8 mouse cellular contexts compared by ENCODE assay signal in genomic region chr16:36041625-36042020, GRCm38 (mm10). TPM values are rescaled to one million over a fixed set of nuclear protein-coding genes. Genes with fewer than 3 reads are reported as not detected.
DNase-seq lines count a peak whose midpoint lies in the region; ATAC-seq and TF ChIP-seq lines count a peak whose summit lies in the region.

No protein-coding gene starts in this region.

- TF ChIP-seq CTCF in layer of hippocampus, adult 2 months (conservative IDR thresholded peaks at IDR 0.05): no peak

- no peaks in the 10 kb centered on the region for H3K27me3 ChIP-seq in embryonic facial prominence, embryonic 10.5 days (replicated peaks; ENCODE audit: low read depth, poor library complexity, severe bottlenecking)
- no peaks in the 10 kb centered on the region for H3K27me3 ChIP-seq in hindbrain, embryonic 15.5 days
- H3K27me3 ChIP-seq in midbrain, embryonic 15.5 days (replicated peaks): no peaks in the 10 kb centered on the region

- peak overlapping the region; percentile 85 for H3K27ac ChIP-seq in layer of hippocampus, adult 2 months
- peak overlapping the region; percentile 88 for H3K27ac ChIP-seq in embryonic facial prominence, embryonic 10.5 days (replicated peaks)
- H3K27ac ChIP-seq in hindbrain, embryonic 15.5 days (replicated peaks): peak overlapping the region; percentile 79
- H3K27ac ChIP-seq in midbrain, embryonic 15.5 days: peak overlapping the region; percentile 76

- ATAC-seq in hindbrain, embryonic 15.5 days (ENCODE audit: low FRiP score, low read depth): no peak
- ATAC-seq in midbrain, embryonic 15.5 days (replicated peaks): no peak; the same call in 1 of the 2 replicates

- peak overlapping the region; percentile 77 for H3K4me2 ChIP-seq in hindbrain, embryonic 15.5 days
- H3K4me2 ChIP-seq in midbrain, embryonic 15.5 days: peak overlapping the region; percentile 65

- 34% methylated on average over 11 of the region's 11 CpGs for WGBS in embryonic facial prominence, embryonic 10.5 days
- 30% methylated on average over 11 of the region's 11 CpGs for WGBS in hindbrain, embryonic 15.5 days
- 30% methylated on average over 11 of the region's 11 CpGs for WGBS in midbrain, embryonic 15.5 days

- H3K4me3 ChIP-seq in layer of hippocampus, adult 2 months: peak overlapping the region; percentile 87
- peak overlapping the region; percentile 76 for H3K4me3 ChIP-seq in embryonic facial prominence, embryonic 10.5 days
- H3K4me3 ChIP-seq in hindbrain, embryonic 15.5 days: peak overlapping the region; percentile 61
- peak overlapping the region; percentile 66 for H3K4me3 ChIP-seq in midbrain, embryonic 15.5 days

- DNase-seq in layer of hippocampus, adult 2 months (ENCODE audit: low spot score in 2 of 2): no peak
- no peak for DNase-seq in layer of hippocampus, adult 9-11 months
- DNase-seq in embryonic facial prominence, embryonic 10.5 days (ENCODE audit: low spot score): no peak
- no peak for DNase-seq in layer of hippocampus, postnatal 10 days (ENCODE audit: low spot score in 2 of 2)
- DNase-seq in layer of hippocampus, adult 18-20 months (ENCODE audit: low spot score in 2 of 2): no peak
- no peak for DNase-seq in left cerebral cortex, adult 18-20 months (ENCODE audit: low spot score in 2 of 2)

- H3K4me1 ChIP-seq in embryonic facial prominence, embryonic 10.5 days: peaks cover 21% of the 10 kb centered on the region
- peaks cover 19% of the 10 kb centered on the region for H3K4me1 ChIP-seq in hindbrain, embryonic 15.5 days (replicated peaks)
- peaks cover 24% of the 10 kb centered on the region for H3K4me1 ChIP-seq in midbrain, embryonic 15.5 days

- no peaks in the 10 kb centered on the region for H3K9me3 ChIP-seq in embryonic facial prominence, embryonic 10.5 days
- H3K9me3 ChIP-seq in hindbrain, embryonic 15.5 days: no peaks in the 10 kb centered on the region
- H3K9me3 ChIP-seq in midbrain, embryonic 15.5 days: no peaks in the 10 kb centered on the region

- H3K36me3 ChIP-seq in embryonic facial prominence, embryonic 10.5 days (replicated peaks): peaks cover 50% of the 10 kb centered on the region
- peaks cover 19% of the 10 kb centered on the region for H3K36me3 ChIP-seq in hindbrain, embryonic 15.5 days
- H3K36me3 ChIP-seq in midbrain, embryonic 15.5 days (replicated peaks): peaks cover 15% of the 10 kb centered on the region; the same call in 1 of the 2 replicates

- H3K9ac ChIP-seq in hindbrain, embryonic 15.5 days: peak overlapping the region; percentile 64
- peak overlapping the region; percentile 62 for H3K9ac ChIP-seq in midbrain, embryonic 15.5 days

RNA-seq across cellular contexts. Expression of gene Wdr5b, which starts 0.6 kb away (rescaled TPM):
- total RNA-seq in layer of hippocampus, adult 2 months (2021): 1 to 10 TPM; 5.5 to 5.8 TPM
- polyA plus RNA-seq in embryonic facial prominence, embryonic 10.5 days (2016; fragmentation: Nextera tagmentation; extraction: Ambion mirVana): 7.8 and 8.7 TPM in 2 replicates
- polyA plus RNA-seq in hindbrain, embryonic 15.5 days (2015; fragmentation: Nextera tagmentation; extraction: Ambion mirVana): 12.3 and 12.4 TPM in 2 replicates
- polyA plus RNA-seq in midbrain, embryonic 15.5 days (2015; fragmentation: Nextera tagmentation; extraction: Ambion mirVana): 13.0 and 13.2 TPM in 2 replicates
- 1 to 10 TPM; 4.5 to 5.8 TPM for total RNA-seq in layer of hippocampus, postnatal 10 days (2021)
- total RNA-seq in layer of hippocampus, adult 18-20 months (2021): 1 to 10 TPM; 4.3 to 4.6 TPM
- 1 to 10 TPM; 3.4 to 4.8 TPM for total RNA-seq in left cerebral cortex, adult 18-20 months (2021)

RNA-seq across cellular contexts. Expression of gene Fam162a, which starts 29.8 kb away (rescaled TPM):
- 10 to 100 TPM; 74.2 to 83.6 TPM for total RNA-seq in layer of hippocampus, adult 2 months (2021)
- 351 and 357 TPM in 2 replicates for polyA plus RNA-seq in embryonic facial prominence, embryonic 10.5 days (2016; fragmentation: Nextera tagmentation; extraction: Ambion mirVana)
- polyA plus RNA-seq in hindbrain, embryonic 15.5 days (2015; fragmentation: Nextera tagmentation; extraction: Ambion mirVana): 138 and 151 TPM in 2 replicates
- 128 and 129 TPM in 2 replicates for polyA plus RNA-seq in midbrain, embryonic 15.5 days (2015; fragmentation: Nextera tagmentation; extraction: Ambion mirVana)
- total RNA-seq in layer of hippocampus, postnatal 10 days (2021): 10 to 100 TPM; 95.2 to 95.4 TPM
- 10 to 100 TPM; 72.2 to 83.8 TPM for total RNA-seq in layer of hippocampus, adult 18-20 months (2021)
- total RNA-seq in left cerebral cortex, adult 18-20 months (2021): 10 to 100 TPM; 59.5 to 62.8 TPM

RNA-seq across cellular contexts. Expression of gene Ccdc58, which starts 29.9 kb away (rescaled TPM):
- 10 to 100 TPM; 22.1 to 22.5 TPM for total RNA-seq in layer of hippocampus, adult 2 months (2021)
- polyA plus RNA-seq in embryonic facial prominence, embryonic 10.5 days (2016; fragmentation: Nextera tagmentation; extraction: Ambion mirVana): 92.9 and 106 TPM in 2 replicates
- 27.6 and 28.8 TPM in 2 replicates for polyA plus RNA-seq in hindbrain, embryonic 15.5 days (2015; fragmentation: Nextera tagmentation; extraction: Ambion mirVana)
- polyA plus RNA-seq in midbrain, embryonic 15.5 days (2015; fragmentation: Nextera tagmentation; extraction: Ambion mirVana): 27.4 and 27.6 TPM in 2 replicates
- 10 to 100 TPM; 21.5 to 22.1 TPM for total RNA-seq in layer of hippocampus, postnatal 10 days (2021)
- total RNA-seq in layer of hippocampus, adult 18-20 months (2021): 10 to 100 TPM; 18.8 to 21.2 TPM
- 10 to 100 TPM; 13.6 to 15.8 TPM for total RNA-seq in left cerebral cortex, adult 18-20 months (2021)
